Mouse (Mus musculus) heart, postnatal 0 days (tissue): ENCODE results near the gene Phldb1.

Experiments
- CTCF ChIP-seq: IDR thresholded peaks from 2 replicates; pipeline ENCODE4 v1.5.1; 2016; ENCODE audit warnings: antibody characterized with exemption, control low read depth, low read depth
- EP300 ChIP-seq: IDR thresholded peaks from 2 replicates; pipeline ENCODE4 v1.6.1; 2016; ENCODE audit warnings: antibody characterized with exemption, low read depth

GRCm38 (mm10) chr9:44767101-44768028 lies 32.4 kb upstream of the Phldb1 start, which contains the start of the genes Arcn1 and Ift46:
- TF ChIP-seq CTCF (no peak), EP300 (no peak)
